Mouse (Mus musculus) megakaryocyte-erythroid progenitor cell, adult 5-6 weeks (primary cell): ENCODE measurements around the gene Cntnap2. TPM values are rescaled to one million over a fixed set of nuclear protein-coding genes. Genes with fewer than 3 reads are reported as not detected.

Experiments
- ATAC-seq: replicated peaks from 2 replicates; pipeline ENCODE4 v1.8.0; 2016; ENCODE audit warnings: mild to moderate bottlenecking, inconsistent platforms; ENCODE audit not compliant: severe bottlenecking, poor library complexity, low FRiP score, low TSS enrichment
- total RNA-seq, 2 experiments: library from RNA; stranded (forward) in 1 of 2; stranded (reverse) in 1 of 2; fragments of 200-1000, 215-1000 nt in 1 of 2; fragments of >200 nt in 1 of 2; fragmentation: Nextera tagmentation in 1 of 2; gene quantifications; 2 replicates each; pipeline ENCODE4 v1.2.3; 2014 to 2017

Cntnap2 gene
- total RNA-seq (2014; fragmentation: Nextera tagmentation) (not detected in 2 replicates), total RNA-seq (2017) (not detected in 2 replicates)

- ATAC-seq = peak; percentile 79
These were observed at the start of gene Cntnap2 for GRCm38 (mm10) chr6:45059091-45059490. Gene Cntnap2, plus strand, starts transcription at chr6:45059357.

- peak; percentile 94 for ATAC-seq
These were observed 33.0 kb upstream of the Cntnap2 start for GRCm38 (mm10) chr6:45026011-45026682.

- ATAC-seq = no peak
These were observed 19.7 kb upstream of the Cntnap2 start for GRCm38 (mm10) chr6:45039454-45039853.

GRCm38 (mm10) chr6:45059556-45060471 lies 657 bp downstream of the Cntnap2 start:
- ATAC-seq = no peak

GRCm38 (mm10) chr6:45062214-45062997 lies 3.2 kb downstream of the Cntnap2 start:
- no peak for ATAC-seq

- no peak for ATAC-seq
These were observed 29.1 kb downstream of the Cntnap2 start for GRCm38 (mm10) chr6:45088304-45088703.

- ATAC-seq = no peak
These were observed 54.5 kb downstream of the Cntnap2 start for GRCm38 (mm10) chr6:45113613-45114012.

- ATAC-seq = no peak
These were observed 85.7 kb downstream of the Cntnap2 start for GRCm38 (mm10) chr6:45144882-45145281.

GRCm38 (mm10) chr6:45205039-45205438 lies 145.9 kb downstream of the Cntnap2 start:
- ATAC-seq = no peak

- no peak for ATAC-seq
These were observed 155.2 kb downstream of the Cntnap2 start for GRCm38 (mm10) chr6:45214330-45214729.

GRCm38 (mm10) chr6:45229002-45229401 lies 169.8 kb downstream of the Cntnap2 start:
- no peak for ATAC-seq

- no peak for ATAC-seq
These were observed 173.4 kb downstream of the Cntnap2 start for GRCm38 (mm10) chr6:45232571-45232970.

- no peak for ATAC-seq
These were observed 177.4 kb downstream of the Cntnap2 start for GRCm38 (mm10) chr6:45236531-45236930.

GRCm38 (mm10) chr6:45238117-45238516 lies 179.0 kb downstream of the Cntnap2 start:
- no peak for ATAC-seq

GRCm38 (mm10) chr6:45241218-45241617 lies 182.1 kb downstream of the Cntnap2 start:
- no peak for ATAC-seq

- no peak for ATAC-seq
These were observed 185.5 kb downstream of the Cntnap2 start for GRCm38 (mm10) chr6:45244680-45245079.

- no peak for ATAC-seq
These were observed 198.9 kb downstream of the Cntnap2 start for GRCm38 (mm10) chr6:45258047-45258446.

GRCm38 (mm10) chr6:45271537-45271936 lies 212.4 kb downstream of the Cntnap2 start:
- peak; percentile 74; the same call in 1 of the 2 replicates for ATAC-seq

GRCm38 (mm10) chr6:45273259-45273775 lies 214.2 kb downstream of the Cntnap2 start:
- no peak for ATAC-seq
